Mouse (Mus musculus) midbrain, embryonic 14.5 days (tissue): ENCODE data around the gene Kpna2. TPM values are rescaled to one million over a fixed set of nuclear protein-coding genes. Genes with fewer than 3 reads are reported as not detected.

Source experiments
- ATAC-seq: fragments of 200-750 bp; cut with Nextera tagmentation; 2 replicates; pipeline ENCODE4 v1.8.0; 2017; ENCODE audit warnings: moderate number of reproducible peaks, moderate library complexity; ENCODE audit not compliant: low FRiP score, low TSS enrichment
- DNase-seq: peaks from one replicate; pipeline ENCODE4 v3.0.0-alpha.2; 2015
- H3K27ac ChIP-seq: fragments of 300-500 bp; sonication (generic); replicated peaks from 2 replicates; pipeline ENCODE4 v1.5.1; 2014; ENCODE audit warnings: mild to moderate bottlenecking, low read depth, low read length, moderate library complexity
- H3K27me3 ChIP-seq: fragments of 300-500 bp; sonication (generic); 2 replicates; pipeline ENCODE4 v1.6.1; 2014; ENCODE audit warnings: low read length, control low read depth, mixed read lengths; ENCODE audit not compliant: control insufficient read depth, insufficient read depth
- H3K36me3 ChIP-seq: fragments of 300-500 bp; sonication (generic); 2 replicates; pipeline ENCODE4 v1.6.1; 2014; ENCODE audit warnings: low read length, control low read depth; ENCODE audit not compliant: control insufficient read depth, insufficient read depth
- H3K4me1 ChIP-seq: fragments of 300-500 bp; sonication (generic); 2 replicates; pipeline ENCODE4 v1.6.1; 2014; ENCODE audit warnings: mild to moderate bottlenecking, antibody characterized with exemption, low read length, control low read depth; ENCODE audit not compliant: control insufficient read depth, insufficient read depth
- H3K4me2 ChIP-seq: fragments of 300-500 bp; sonication (generic); 2 replicates; pipeline ENCODE4 v1.6.1; 2014; ENCODE audit warnings: mild to moderate bottlenecking, low read length, moderate library complexity
- H3K4me3 ChIP-seq: fragments of 300-500 bp; sonication (generic); replicated peaks from 2 replicates; pipeline ENCODE4 v1.5.1; 2014; ENCODE audit warnings: low read depth, low read length
- H3K9ac ChIP-seq: fragments of 300-500 bp; sonication (generic); replicated peaks from 2 replicates; pipeline ENCODE4 v1.6.1; 2014; ENCODE audit warnings: mild to moderate bottlenecking, low read length, moderate library complexity
- H3K9me3 ChIP-seq: fragments of 300-500 bp; sonication (generic); 2 replicates; pipeline ENCODE4 v1.6.1; 2016; ENCODE audit warnings: low read length, control low read depth, mixed read lengths; ENCODE audit not compliant: control insufficient read depth
- WGBS: fragments of 180-500 bp; shearing (Covaris S2); extraction: QIAGEN DNeasy Blood & Tissue Kit; methylation state at CpG from one replicate; pipeline ENCODE4 v1.1.7; 2014; 5-methylcytosine and 5-hydroxymethylcytosine counted together
- polyA plus RNA-seq: library from polyadenylated mRNA; unstranded; fragments of >200 nt; fragmentation: Nextera tagmentation; extraction: Ambion mirVana; gene quantifications from 2 replicates; pipeline ENCODE4 v1.2.1, GENCODE M21; 2014

Kpna2 gene
- polyA plus RNA-seq, 1 experiment from 2014 or later: 206 TPM

- Histone ChIP-seq H3K27ac (no peak overlapping the region), H3K9ac (no peak overlapping the region), H3K9me3 (no peaks in the 10 kb centered on the region), H3K36me3 (peaks cover 17% of the 10 kb centered on the region), H3K4me1 (no peaks in the 10 kb centered on the region), H3K4me3 (no peak overlapping the region), H3K27me3 (no peaks in the 10 kb centered on the region), H3K4me2 (no peak overlapping the region)
- no peak for DNase-seq
- 10% methylated on average over 7 of the region's 7 CpGs for WGBS
- no peak for ATAC-seq
Measured at GRCm38 (mm10) chr11:107031635-107032034, 32.3 kb upstream of the Kpna2 start.

GRCm38 (mm10) chr11:107029536-107029935, 30.2 kb upstream of the Kpna2 start:
- Histone ChIP-seq H3K27me3 (no peaks in the 10 kb centered on the region), H3K36me3 (no peaks in the 10 kb centered on the region), H3K27ac (no peak overlapping the region), H3K9me3 (no peaks in the 10 kb centered on the region), H3K9ac (no peak overlapping the region), H3K4me1 (peaks cover 6% of the 10 kb centered on the region; the same call in 1 of the 2 replicates), H3K4me2 (no peak overlapping the region), H3K4me3 (no peak overlapping the region)
- ATAC-seq (no peak), DNase-seq (no peak)
- WGBS: 53% methylated on average over 19 of the region's 19 CpGs

GRCm38 (mm10) chr11:107028754-107029153, 29.4 kb upstream of the Kpna2 start:
- WGBS: 63% methylated on average over 6 of the region's 6 CpGs
- no peak for DNase-seq
- ATAC-seq: no peak

DNA sequence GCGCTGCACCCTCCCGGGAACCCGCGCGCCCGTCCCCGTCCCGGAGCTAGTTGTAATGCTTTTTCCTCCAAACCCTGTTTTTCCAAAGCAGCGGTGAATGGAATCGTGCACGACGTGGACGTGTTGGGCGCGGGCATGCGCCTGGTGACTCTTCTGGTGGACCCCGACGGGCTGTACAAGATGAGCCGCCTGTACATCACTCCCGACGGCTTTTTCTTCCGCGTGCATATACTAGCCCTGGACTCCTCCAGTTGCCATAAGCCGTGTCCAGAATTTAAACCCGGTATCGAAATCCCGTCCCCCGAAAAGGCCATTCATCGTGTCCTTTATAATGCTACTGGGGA, 28.9 kb upstream of the Kpna2 start:
- peak overlapping the region; percentile 89 for H3K4me2 ChIP-seq
- no peaks in the 10 kb centered on the region for H3K27me3 ChIP-seq
- no peaks in the 10 kb centered on the region for H3K9me3 ChIP-seq
- ATAC-seq (peak; percentile 68; the same call in 1 of the 2 replicates), DNase-seq (no peak)
- peak overlapping the region; percentile 55 for H3K4me3 ChIP-seq
- H3K27ac ChIP-seq: peak overlapping the region; percentile 88
- 2% methylated on average over 29 of the region's 29 CpGs for WGBS
- H3K4me1 ChIP-seq: peaks cover 8% of the 10 kb centered on the region; the same call in 1 of the 2 replicates
- peak overlapping the region; percentile 64 for H3K9ac ChIP-seq
- no peaks in the 10 kb centered on the region for H3K36me3 ChIP-seq

More at GRCm38 (mm10) chr11:107028754-107029153, 29.4 kb upstream of the Kpna2 start:
- H3K27ac ChIP-seq: peak overlapping the region; percentile 88; the same call in 1 of the 2 replicates
- no peaks in the 10 kb centered on the region for H3K27me3 ChIP-seq
- H3K9ac ChIP-seq: no peak overlapping the region
- H3K4me1 ChIP-seq: peaks cover 8% of the 10 kb centered on the region; the same call in 1 of the 2 replicates
- H3K4me2 ChIP-seq: peak overlapping the region; percentile 89
- H3K36me3 ChIP-seq: no peaks in the 10 kb centered on the region
- no peaks in the 10 kb centered on the region for H3K9me3 ChIP-seq
- peak overlapping the region; percentile 55 for H3K4me3 ChIP-seq

DNA sequence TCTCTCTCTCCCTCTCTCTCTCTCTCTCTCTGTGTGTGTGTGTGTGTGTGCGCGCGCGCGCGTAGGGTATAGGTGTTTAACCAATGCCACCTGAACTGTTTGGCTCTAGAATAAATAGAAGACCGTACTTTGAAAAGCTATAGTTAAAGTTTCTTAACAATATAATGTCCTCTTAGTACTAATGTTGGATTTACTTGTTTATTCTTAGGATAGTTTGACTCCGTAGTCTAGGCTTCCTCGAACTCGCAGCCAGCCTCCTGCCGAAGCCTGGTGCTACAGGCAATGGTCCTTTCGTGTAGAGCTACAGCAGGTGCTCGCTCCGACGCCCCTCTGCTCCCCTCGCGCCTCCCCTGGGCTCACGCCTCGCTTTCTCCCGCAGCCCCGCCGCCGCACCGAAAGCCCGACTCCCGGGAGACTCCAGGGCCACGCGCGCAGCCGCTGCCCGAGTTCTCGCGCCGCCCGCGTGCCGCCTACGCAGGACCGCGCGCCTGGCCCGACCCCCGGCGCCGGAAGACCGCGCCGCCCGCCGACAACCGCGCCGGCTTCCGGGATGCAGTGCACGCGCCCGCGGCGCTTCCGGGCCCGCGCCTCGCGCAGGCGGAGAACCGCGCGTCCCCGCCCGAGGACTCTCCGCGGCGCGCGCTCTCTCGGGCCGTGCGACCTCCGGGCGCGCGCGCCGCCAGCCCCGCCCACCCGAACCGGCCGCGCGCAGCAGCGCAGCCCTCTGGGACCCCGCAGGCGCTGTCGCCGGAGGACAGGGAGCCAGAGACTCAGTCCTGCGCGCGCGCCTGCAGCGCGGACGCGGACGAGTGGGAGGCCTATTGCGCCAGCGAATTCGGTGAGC, 28.3 kb upstream of the Kpna2 start:
- no peaks in the 10 kb centered on the region for H3K27me3 ChIP-seq
- H3K9me3 ChIP-seq: no peaks in the 10 kb centered on the region
- peak overlapping the region; percentile 89 for H3K4me2 ChIP-seq
- WGBS: 1% methylated on average over 99 of the region's 107 CpGs
- H3K4me1 ChIP-seq: peaks cover 8% of the 10 kb centered on the region; the same call in 1 of the 2 replicates
- no peaks in the 10 kb centered on the region for H3K36me3 ChIP-seq
- H3K27ac ChIP-seq: peak overlapping the region; percentile 88
- ATAC-seq (peak; percentile 87), DNase-seq (peak; percentile 98)
- peak overlapping the region; percentile 64 for H3K9ac ChIP-seq
- peak overlapping the region; percentile 55 for H3K4me3 ChIP-seq

- H3K4me2 ChIP-seq: peak overlapping the region; percentile 89
- DNase-seq (peak; percentile 27), ATAC-seq (no peak)
- H3K4me3 ChIP-seq: peak overlapping the region; percentile 55
- no peaks in the 10 kb centered on the region for H3K27me3 ChIP-seq
- H3K36me3 ChIP-seq: no peaks in the 10 kb centered on the region
- H3K27ac ChIP-seq: no peak overlapping the region
- H3K9ac ChIP-seq: no peak overlapping the region
- no peaks in the 10 kb centered on the region for H3K9me3 ChIP-seq
- 9% methylated on average over 12 of the region's 12 CpGs for WGBS
- H3K4me1 ChIP-seq: peaks cover 8% of the 10 kb centered on the region; the same call in 1 of the 2 replicates
Measured at GRCm38 (mm10) chr11:107026554-107027430, 27.5 kb upstream of the Kpna2 start.

- Histone ChIP-seq H3K4me1 (peaks cover 8% of the 10 kb centered on the region; the same call in 1 of the 2 replicates), H3K4me2 (peak within 1 kb of the TSS; percentile 89), H3K9ac (peak within 1 kb of the TSS; percentile 57), H3K27me3 (no peaks in the 10 kb centered on the region), H3K9me3 (no peaks in the 10 kb centered on the region), H3K4me3 (peak within 1 kb of the TSS; percentile 42), H3K36me3 (no peaks in the 10 kb centered on the region), H3K27ac (0 out of 2 replicates have a peak within 1 kb of the TSS, but pooled peaks have one; percentile 57)
- ATAC-seq: no peak
- DNase-seq: peak; percentile 65
- under 1% methylated on average over 45 of the region's 45 CpGs for WGBS
Measured at GRCm38 (mm10) chr11:107025411-107026321, 26.3 kb upstream of the Kpna2 start, which contains the start of gene 1810010H24Rik. Gene 1810010H24Rik, plus strand, starts transcription at chr11:107025681.
